Mouse (Mus musculus) liver, embryonic 15.5 days (tissue): ENCODE measurements around the gene Snf8. TPM values are rescaled to one million over a fixed set of nuclear protein-coding genes. Genes with fewer than 3 reads are reported as not detected.

Source experiments
- ATAC-seq: fragments of 200-750 bp; cut with Nextera tagmentation; 2 replicates; pipeline ENCODE4 v1.8.0; 2017; ENCODE audit warnings: moderate number of reproducible peaks, mild to moderate bottlenecking, moderate library complexity; ENCODE audit not compliant: insufficient read depth
- H3K27ac ChIP-seq: fragments of 300-500 bp; sonication (generic); replicated peaks from 2 replicates; pipeline ENCODE4 v1.5.1; 2015; ENCODE audit warnings: mild to moderate bottlenecking, inconsistent platforms
- H3K27me3 ChIP-seq: fragments of 300-500 bp; sonication (generic); 2 replicates; pipeline ENCODE4 v1.6.1; 2015; ENCODE audit warnings: mild to moderate bottlenecking, inconsistent platforms
- H3K36me3 ChIP-seq: fragments of 300-500 bp; sonication (generic); replicated peaks from 2 replicates; pipeline ENCODE4 v1.6.1; 2015; ENCODE audit warnings: moderate library complexity, mild to moderate bottlenecking, inconsistent platforms
- H3K4me1 ChIP-seq: fragments of 300-500 bp; sonication (generic); replicated peaks from 2 replicates; pipeline ENCODE4 v1.6.1; 2015; ENCODE audit warnings: inconsistent platforms
- H3K4me2 ChIP-seq: fragments of 300-500 bp; sonication (generic); 2 replicates; pipeline ENCODE4 v1.6.1; 2015; ENCODE audit warnings: moderate library complexity, mild to moderate bottlenecking, inconsistent platforms
- H3K4me3 ChIP-seq: fragments of 300-500 bp; sonication (generic); replicated peaks from 2 replicates; pipeline ENCODE4 v1.5.1; 2015; ENCODE audit warnings: mild to moderate bottlenecking, inconsistent platforms
- H3K9ac ChIP-seq: fragments of 300-500 bp; sonication (generic); 2 replicates; pipeline ENCODE4 v1.6.1; 2015; ENCODE audit warnings: moderate library complexity, mild to moderate bottlenecking, inconsistent platforms
- H3K9me3 ChIP-seq: fragments of 300-500 bp; sonication (generic); replicated peaks from 2 replicates; pipeline ENCODE4 v1.6.1; 2016; ENCODE audit warnings: inconsistent platforms
- WGBS: fragments of 180-500 bp; shearing (Covaris S2); methylation state at CpG from one replicate; pipeline ENCODE4 v1.1.7; 2015; ENCODE audit warnings: mixed read lengths; ENCODE audit not compliant: insufficient replicate concordance; 5-methylcytosine and 5-hydroxymethylcytosine counted together
- polyA plus RNA-seq: library from polyadenylated mRNA; unstranded; fragments of >200 nt; fragmentation: Nextera tagmentation; extraction: Ambion mirVana; gene quantifications from 2 replicates; pipeline ENCODE4 v1.2.1, GENCODE M21; 2015

The Snf8 gene
- 61.1 and 64.2 TPM in 2 replicates for polyA plus RNA-seq

- peak within 1 kb of the TSS; percentile 64 for H3K27ac ChIP-seq
- no peaks in the 10 kb centered on the region for H3K9me3 ChIP-seq
- peak within 1 kb of the TSS; percentile 78 for H3K9ac ChIP-seq
- H3K27me3 ChIP-seq = no peaks in the 10 kb centered on the region
- H3K4me1 ChIP-seq = peaks cover 47% of the 10 kb centered on the region
- WGBS = under 1% methylated on average over 29 of the region's 29 CpGs
- peaks cover 18% of the 10 kb centered on the region for H3K36me3 ChIP-seq
- H3K4me3 ChIP-seq = peak within 1 kb of the TSS; percentile 86
- peak; percentile 79 for ATAC-seq
- H3K4me2 ChIP-seq = peak within 1 kb of the TSS; percentile 86
These were observed at the start of gene Snf8 for GRCm38 (mm10) chr11:96034596-96035052. TSS of gene Snf8 (plus strand) at chr11:96034885.

- Histone ChIP-seq H3K9me3 (no peaks in the 10 kb centered on the region), H3K27ac (peak overlapping the region; percentile 62), H3K27me3 (no peaks in the 10 kb centered on the region), H3K36me3 (no peaks in the 10 kb centered on the region), H3K4me3 (no peak overlapping the region), H3K9ac (0 out of 2 replicates have a peak overlapping the region, but pooled peaks have one; percentile 9), H3K4me2 (peak overlapping the region; percentile 30; the same call in 1 of the 2 replicates), H3K4me1 (peaks cover 58% of the 10 kb centered on the region)
- 36% methylated on average over 6 of the region's 6 CpGs for WGBS
- peak; percentile 60 for ATAC-seq
These were observed 46.7 kb upstream of the Snf8 start for GRCm38 (mm10) chr11:95987854-95988447.

GRCm38 (mm10) chr11:95988533-95988932 is 46.2 kb upstream of the Snf8 start:
- H3K4me3 ChIP-seq = no peak overlapping the region
- H3K36me3 ChIP-seq = no peaks in the 10 kb centered on the region
- H3K27me3 ChIP-seq = no peaks in the 10 kb centered on the region
- WGBS = 44% methylated on average over 9 of the region's 9 CpGs
- ATAC-seq = 0 out of 2 replicates have a peak, but pooled peaks have one; percentile 9
- peak overlapping the region; percentile 23; the same call in 1 of the 2 replicates for H3K9ac ChIP-seq
- peak overlapping the region; percentile 62 for H3K27ac ChIP-seq
- peaks cover 56% of the 10 kb centered on the region for H3K4me1 ChIP-seq
- no peaks in the 10 kb centered on the region for H3K9me3 ChIP-seq
- H3K4me2 ChIP-seq = peak overlapping the region; percentile 30; the same call in 1 of the 2 replicates

- H3K4me1 ChIP-seq = peaks cover 56% of the 10 kb centered on the region
- H3K4me3 ChIP-seq = no peak overlapping the region
- no peak for ATAC-seq
- no peaks in the 10 kb centered on the region for H3K27me3 ChIP-seq
- no peaks in the 10 kb centered on the region for H3K9me3 ChIP-seq
- H3K4me2 ChIP-seq = 0 out of 2 replicates have a peak overlapping the region, but pooled peaks have one; percentile 67
- no peak overlapping the region for H3K27ac ChIP-seq
- no peak overlapping the region for H3K9ac ChIP-seq
- peaks cover 13% of the 10 kb centered on the region for H3K36me3 ChIP-seq
- WGBS = 73% methylated on average over 8 of the region's 8 CpGs
These were observed 44.8 kb upstream of the Snf8 start for GRCm38 (mm10) chr11:95989864-95990263.

GRCm38 (mm10) chr11:95990431-95990830 is 44.3 kb upstream of the Snf8 start:
- 65% methylated on average over 4 of the region's 4 CpGs for WGBS
- Histone ChIP-seq H3K4me1 (peaks cover 56% of the 10 kb centered on the region), H3K9ac (peak overlapping the region; percentile 13; the same call in 1 of the 2 replicates), H3K27ac (peak overlapping the region; percentile 75), H3K27me3 (no peaks in the 10 kb centered on the region), H3K9me3 (no peaks in the 10 kb centered on the region), H3K4me3 (0 out of 2 replicates have a peak overlapping the region, but pooled peaks have one; percentile 46), H3K4me2 (peak overlapping the region; percentile 67), H3K36me3 (peaks cover 18% of the 10 kb centered on the region)
- no peak for ATAC-seq

GRCm38 (mm10) chr11:95990886-95991708 is 43.6 kb upstream of the Snf8 start:
- H3K9ac ChIP-seq = peak overlapping the region; percentile 13; the same call in 1 of the 2 replicates
- H3K27ac ChIP-seq = peak overlapping the region; percentile 75
- ATAC-seq = peak; percentile 66
- peak overlapping the region; percentile 46 for H3K4me3 ChIP-seq
- 34% methylated on average over 48 of the region's 49 CpGs for WGBS
- peak overlapping the region; percentile 67 for H3K4me2 ChIP-seq
- peaks cover 19% of the 10 kb centered on the region for H3K36me3 ChIP-seq
- no peaks in the 10 kb centered on the region for H3K27me3 ChIP-seq
- no peaks in the 10 kb centered on the region for H3K9me3 ChIP-seq
- peaks cover 56% of the 10 kb centered on the region for H3K4me1 ChIP-seq

GRCm38 (mm10) chr11:95994151-95994550 is 40.5 kb upstream of the Snf8 start:
- H3K4me1 ChIP-seq = peaks cover 41% of the 10 kb centered on the region
- H3K27me3 ChIP-seq = no peaks in the 10 kb centered on the region
- H3K36me3 ChIP-seq = peaks cover 27% of the 10 kb centered on the region
- H3K9ac ChIP-seq = no peak overlapping the region
- H3K9me3 ChIP-seq = no peaks in the 10 kb centered on the region
- no peak overlapping the region for H3K4me2 ChIP-seq
- ATAC-seq = no peak
- WGBS = 76% methylated on average over 8 of the region's 8 CpGs
- no peak overlapping the region for H3K27ac ChIP-seq
- H3K4me3 ChIP-seq = no peak overlapping the region

GRCm38 (mm10) chr11:96003100-96003900 is 31.4 kb upstream of the Snf8 start:
- Histone ChIP-seq H3K27me3 (peaks cover 39% of the 10 kb centered on the region), H3K27ac (no peak overlapping the region), H3K4me2 (peak overlapping the region; percentile 95), H3K9me3 (no peaks in the 10 kb centered on the region), H3K36me3 (no peaks in the 10 kb centered on the region), H3K9ac (0 out of 2 replicates have a peak overlapping the region, but pooled peaks have one; percentile 15), H3K4me3 (peak overlapping the region; percentile 33), H3K4me1 (peaks cover 62% of the 10 kb centered on the region)
- ATAC-seq = no peak
- WGBS = 15% methylated on average over 12 of the region's 12 CpGs

GRCm38 (mm10) chr11:96003969-96004792 is 30.5 kb upstream of the Snf8 start:
- H3K9ac ChIP-seq = peak overlapping the region; percentile 64
- H3K9me3 ChIP-seq = no peaks in the 10 kb centered on the region
- H3K27me3 ChIP-seq = peaks cover 44% of the 10 kb centered on the region
- peak overlapping the region; percentile 95 for H3K4me2 ChIP-seq
- no peak for ATAC-seq
- WGBS = 1% methylated on average over 32 of the region's 32 CpGs
- peak overlapping the region; percentile 65 for H3K27ac ChIP-seq
- H3K36me3 ChIP-seq = no peaks in the 10 kb centered on the region
- peaks cover 58% of the 10 kb centered on the region for H3K4me1 ChIP-seq
- peak overlapping the region; percentile 71 for H3K4me3 ChIP-seq
